Mouse (Mus musculus): ENCODE data around the gene Diras2. TPM values are rescaled to one million over a fixed set of nuclear protein-coding genes. Genes with fewer than 3 reads are reported as not detected.

The Diras2 gene
- polyA plus RNA-seq, 1 experiment from 2014 or later: 0.61 TPM

DNA sequence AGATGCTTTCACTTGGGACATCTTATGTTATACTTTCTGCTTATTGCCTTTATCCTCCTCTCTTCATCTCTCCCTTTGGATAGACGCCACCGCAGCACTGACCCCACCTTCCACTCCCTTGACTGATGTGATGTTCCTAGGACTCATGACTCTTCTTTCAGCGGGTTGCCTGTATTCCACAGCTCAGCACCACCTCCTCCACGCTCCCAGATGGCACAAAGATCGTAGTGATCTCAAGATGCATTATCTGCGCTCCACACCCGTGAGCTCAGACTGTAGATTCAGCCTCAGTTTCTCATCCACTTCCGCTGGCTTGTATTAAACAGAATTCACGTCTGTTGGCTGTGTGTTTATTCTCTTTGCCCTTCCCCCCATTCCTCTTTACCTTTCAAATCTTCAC is 23.6 kb upstream of the Diras2 start:
- no peaks in the 10 kb centered on the region for H3K36me3 ChIP-seq (ENCODE audit: control insufficient read depth, insufficient read depth)
- H3K4me1 ChIP-seq (replicated peaks; ENCODE audit: control insufficient read depth, insufficient read depth, low read length): no peaks in the 10 kb centered on the region
- no peak for ATAC-seq
- no peak overlapping the region for H3K4me2 ChIP-seq (replicated peaks; ENCODE audit: low read depth)
- no peaks in the 10 kb centered on the region for H3K9me3 ChIP-seq (ENCODE audit: control insufficient read depth)
- no peak for TF ChIP-seq CTCF (IDR thresholded peaks at IDR 0.05; ENCODE audit: low read depth)
- H3K9ac ChIP-seq (ENCODE audit: low read depth, low read length): no peak overlapping the region
- no peak overlapping the region for H3K27ac ChIP-seq (ENCODE audit: low read depth, low read length)
- H3K27me3 ChIP-seq (replicated peaks; ENCODE audit: control insufficient read depth, insufficient read depth, low read length): no peaks in the 10 kb centered on the region
- WGBS: 82% methylated on average over 9 of the region's 9 CpGs
- no peak overlapping the region for H3K4me3 ChIP-seq (ENCODE audit: low read depth, low read length)

DNA sequence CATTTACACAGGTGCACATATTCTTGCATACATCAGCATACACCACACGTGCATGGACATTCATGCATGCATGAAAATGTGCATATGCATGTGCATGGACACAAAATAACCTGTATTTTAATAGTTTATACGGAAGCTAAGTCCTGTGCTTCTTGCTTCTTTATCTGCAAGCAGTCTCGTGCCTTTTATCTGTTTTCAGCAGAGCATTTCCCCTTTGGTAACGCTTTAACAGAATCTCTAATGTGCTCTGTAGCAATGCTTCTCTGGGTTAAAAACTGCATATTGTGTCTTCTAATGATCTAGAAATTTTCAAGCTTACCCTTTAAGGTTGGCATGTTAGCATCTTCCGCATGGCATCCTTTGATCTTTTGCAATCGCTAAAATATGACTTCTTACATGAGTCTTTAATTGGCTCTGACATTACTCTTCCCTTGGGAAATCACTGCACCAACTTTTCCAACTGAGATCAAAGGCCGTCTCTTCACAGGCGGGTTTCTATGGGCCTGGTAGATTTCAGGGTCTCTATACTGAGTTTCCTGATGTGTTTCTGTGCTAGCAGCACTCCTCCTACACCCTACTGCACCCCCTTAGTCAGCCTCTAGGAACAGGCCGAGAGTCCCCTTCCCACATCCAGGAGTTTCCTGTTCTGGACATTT is 21.9 kb upstream of the Diras2 start:
- H3K27me3 ChIP-seq (replicated peaks; ENCODE audit: control insufficient read depth, insufficient read depth, low read length): no peaks in the 10 kb centered on the region
- 75% methylated on average over 9 of the region's 9 CpGs for WGBS
- no peaks in the 10 kb centered on the region for H3K4me1 ChIP-seq (replicated peaks; ENCODE audit: control insufficient read depth, insufficient read depth, low read length)
- H3K4me2 ChIP-seq (replicated peaks; ENCODE audit: low read depth): no peak overlapping the region
- H3K9ac ChIP-seq (ENCODE audit: low read depth, low read length): no peak overlapping the region
- no peaks in the 10 kb centered on the region for H3K9me3 ChIP-seq (ENCODE audit: control insufficient read depth)
- no peak overlapping the region for H3K4me3 ChIP-seq (ENCODE audit: low read depth, low read length)
- TF ChIP-seq CTCF (IDR thresholded peaks at IDR 0.05; ENCODE audit: low read depth): no peak
- no peaks in the 10 kb centered on the region for H3K36me3 ChIP-seq (ENCODE audit: control insufficient read depth, insufficient read depth)
- H3K27ac ChIP-seq (ENCODE audit: low read depth, low read length): no peak overlapping the region
- no peak for ATAC-seq

DNA sequence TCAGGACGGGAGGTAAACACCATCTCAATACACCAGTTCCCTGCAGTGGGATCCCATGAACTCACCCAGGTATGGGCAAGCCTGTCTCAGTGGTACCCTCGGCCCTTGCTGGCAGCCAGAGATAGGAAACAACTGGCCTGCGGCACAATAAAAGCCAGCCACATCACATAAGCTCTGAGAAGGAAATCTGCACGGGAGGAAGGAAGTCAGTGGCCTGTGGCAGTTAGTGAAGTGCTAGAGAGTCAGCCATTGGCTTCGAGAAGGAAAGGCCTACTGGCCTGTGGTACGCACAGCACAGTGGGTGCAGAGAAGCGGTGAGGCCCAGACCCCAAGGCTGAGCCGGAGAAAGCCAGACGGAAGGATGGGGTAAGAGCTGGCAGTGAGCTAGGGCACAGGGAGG is 20.2 kb upstream of the Diras2 start:
- WGBS: 84% methylated on average over 9 of the region's 9 CpGs
- Histone ChIP-seq H3K27ac (ENCODE audit: low read depth, low read length) (no peak overlapping the region), H3K36me3 (ENCODE audit: control insufficient read depth, insufficient read depth) (no peaks in the 10 kb centered on the region), H3K27me3 (replicated peaks; ENCODE audit: control insufficient read depth, insufficient read depth, low read length) (no peaks in the 10 kb centered on the region), H3K9ac (ENCODE audit: low read depth, low read length) (no peak overlapping the region), H3K9me3 (ENCODE audit: control insufficient read depth) (no peaks in the 10 kb centered on the region), H3K4me1 (replicated peaks; ENCODE audit: control insufficient read depth, insufficient read depth, low read length) (no peaks in the 10 kb centered on the region), H3K4me2 (replicated peaks; ENCODE audit: low read depth) (no peak overlapping the region), H3K4me3 (ENCODE audit: low read depth, low read length) (no peak overlapping the region)
- ATAC-seq: no peak
- no peak for TF ChIP-seq CTCF (IDR thresholded peaks at IDR 0.05; ENCODE audit: low read depth)

- no peak for ATAC-seq
- WGBS: 65% methylated on average over 5 of the region's 5 CpGs
- no peak overlapping the region for H3K4me3 ChIP-seq (ENCODE audit: low read depth, low read length)
These were observed 19.7 kb upstream of the Diras2 start for GRCm38 (mm10) chr13:52550690-52551193.

DNA sequence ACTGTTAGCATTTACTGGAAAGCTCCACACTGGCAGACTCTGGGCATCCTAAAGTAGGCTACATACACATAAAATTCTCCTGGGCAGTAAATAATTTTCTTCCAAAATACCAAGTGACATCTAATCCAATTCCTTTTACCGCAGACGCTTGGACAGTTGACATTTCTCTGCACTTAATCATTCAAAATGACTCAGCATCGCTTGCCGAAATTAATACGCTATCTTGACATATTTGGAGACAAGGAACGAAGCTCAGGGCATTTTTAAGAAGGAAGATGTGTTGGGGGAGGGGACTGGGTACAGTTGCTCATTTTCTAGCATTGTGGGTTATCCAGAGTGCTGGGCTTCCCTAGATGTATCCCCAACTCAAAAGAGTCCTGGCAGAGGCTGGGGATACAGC is 15.2 kb upstream of the Diras2 start:
- no peak for ATAC-seq
- H3K4me1 ChIP-seq (replicated peaks; ENCODE audit: control insufficient read depth, insufficient read depth, low read length): no peaks in the 10 kb centered on the region
- no peak overlapping the region for H3K4me2 ChIP-seq (replicated peaks; ENCODE audit: low read depth)
- no peak overlapping the region for H3K4me3 ChIP-seq (ENCODE audit: low read depth, low read length)
- H3K36me3 ChIP-seq (ENCODE audit: control insufficient read depth, insufficient read depth): no peaks in the 10 kb centered on the region
- no peak for TF ChIP-seq CTCF (IDR thresholded peaks at IDR 0.05; ENCODE audit: low read depth)
- H3K27me3 ChIP-seq (replicated peaks; ENCODE audit: control insufficient read depth, insufficient read depth, low read length): no peaks in the 10 kb centered on the region
- no peak overlapping the region for H3K27ac ChIP-seq (ENCODE audit: low read depth, low read length)
- H3K9ac ChIP-seq (ENCODE audit: low read depth, low read length): no peak overlapping the region
- WGBS: 82% methylated on average over 6 of the region's 6 CpGs
- no peaks in the 10 kb centered on the region for H3K9me3 ChIP-seq (ENCODE audit: control insufficient read depth)

More at GRCm38 (mm10) chr13:52550690-52551193, 19.7 kb upstream of the Diras2 start:
- Histone ChIP-seq H3K9ac (ENCODE audit: low read depth, low read length) (no peak overlapping the region), H3K27ac (ENCODE audit: low read depth, low read length) (no peak overlapping the region), H3K36me3 (ENCODE audit: control insufficient read depth, insufficient read depth) (no peaks in the 10 kb centered on the region), H3K4me1 (replicated peaks; ENCODE audit: control insufficient read depth, insufficient read depth, low read length) (no peaks in the 10 kb centered on the region), H3K4me2 (replicated peaks; ENCODE audit: low read depth) (no peak overlapping the region), H3K9me3 (ENCODE audit: control insufficient read depth) (no peaks in the 10 kb centered on the region), H3K27me3 (replicated peaks; ENCODE audit: control insufficient read depth, insufficient read depth, low read length) (no peaks in the 10 kb centered on the region)
- TF ChIP-seq CTCF (IDR thresholded peaks at IDR 0.05; ENCODE audit: low read depth): no peak

GRCm38 (mm10) chr13:52542636-52543035 is 11.6 kb upstream of the Diras2 start:
- no peak for ATAC-seq
- TF ChIP-seq CTCF (IDR thresholded peaks at IDR 0.05; ENCODE audit: low read depth): no peak
- no peak overlapping the region for H3K4me3 ChIP-seq (ENCODE audit: low read depth, low read length)
- no peaks in the 10 kb centered on the region for H3K36me3 ChIP-seq (ENCODE audit: control insufficient read depth, insufficient read depth)
- no peak overlapping the region for H3K9ac ChIP-seq (ENCODE audit: low read depth, low read length)
- no peak overlapping the region for H3K27ac ChIP-seq (ENCODE audit: low read depth, low read length)
- no peaks in the 10 kb centered on the region for H3K4me1 ChIP-seq (replicated peaks; ENCODE audit: control insufficient read depth, insufficient read depth, low read length)
- H3K27me3 ChIP-seq (replicated peaks; ENCODE audit: control insufficient read depth, insufficient read depth, low read length): no peaks in the 10 kb centered on the region
- WGBS: 60% methylated on average over 4 of the region's 4 CpGs
- no peak overlapping the region for H3K4me2 ChIP-seq (replicated peaks; ENCODE audit: low read depth)
- H3K9me3 ChIP-seq (ENCODE audit: control insufficient read depth): no peaks in the 10 kb centered on the region
